Mouse (Mus musculus): ENCODE results near the gene Wwc2. TPM values are rescaled to one million over a fixed set of nuclear protein-coding genes. Genes with fewer than 3 reads are reported as not detected.

Wwc2 gene
- polyA plus RNA-seq, 1 experiment from 2014 or later, result 18.6 TPM

GRCm38 (mm10) chr8:47891641-47892040, 99.1 kb downstream of the Wwc2 start:
- H3K9me3 ChIP-seq, result no peaks in the 10 kb centered on the region
- WGBS, result 66% methylated on average over 13 of the region's 13 CpGs
- peaks cover 30% of the 10 kb centered on the region for H3K4me1 ChIP-seq
- ATAC-seq (ENCODE audit: insufficient number of reproducible peaks, insufficient read depth, low FRiP score, low TSS enrichment), result no peak
- peaks cover 5% of the 10 kb centered on the region; the same call in 1 of the 2 replicates for H3K36me3 ChIP-seq
- no peak overlapping the region for H3K9ac ChIP-seq
- no peak overlapping the region for H3K4me3 ChIP-seq
- H3K4me2 ChIP-seq (replicated peaks), result no peak overlapping the region
- H3K27me3 ChIP-seq, result no peaks in the 10 kb centered on the region
- H3K27ac ChIP-seq, result no peak overlapping the region

- H3K36me3 ChIP-seq, result 0 out of 2 replicates have a peak, but pooled peaks cover 4% of the 10 kb centered on the region
- no peak overlapping the region for H3K27ac ChIP-seq
- no peaks in the 10 kb centered on the region for H3K9me3 ChIP-seq
- H3K4me1 ChIP-seq, result peaks cover 30% of the 10 kb centered on the region
- H3K4me3 ChIP-seq, result no peak overlapping the region
- no peak for ATAC-seq (ENCODE audit: insufficient number of reproducible peaks, insufficient read depth, low FRiP score, low TSS enrichment)
- no peaks in the 10 kb centered on the region for H3K27me3 ChIP-seq
- WGBS, result 72% methylated on average over 13 of the region's 13 CpGs
- no peak overlapping the region for H3K9ac ChIP-seq
- H3K4me2 ChIP-seq (replicated peaks), result no peak overlapping the region
Measured at GRCm38 (mm10) chr8:47890814-47891210, 99.9 kb downstream of the Wwc2 start.

GRCm38 (mm10) chr8:47889936-47890813, 100.5 kb downstream of the Wwc2 start:
- Histone ChIP-seq H3K4me2 (replicated peaks) (peak overlapping the region; percentile 24), H3K27ac (0 out of 2 replicates have a peak overlapping the region, but pooled peaks have one; percentile 50), H3K9me3 (no peaks in the 10 kb centered on the region), H3K9ac (no peak overlapping the region), H3K27me3 (no peaks in the 10 kb centered on the region), H3K36me3 (0 out of 2 replicates have a peak, but pooled peaks cover 4% of the 10 kb centered on the region), H3K4me3 (no peak overlapping the region), H3K4me1 (peaks cover 30% of the 10 kb centered on the region)
- ATAC-seq (ENCODE audit: insufficient number of reproducible peaks, insufficient read depth, low FRiP score, low TSS enrichment), result 0 out of 2 replicates have a peak, but pooled peaks have one; percentile 49
- WGBS, result 30% methylated on average over 23 of the region's 23 CpGs

- 44% methylated on average over 11 of the region's 11 CpGs for WGBS
- H3K4me3 ChIP-seq, result no peak overlapping the region
- H3K9ac ChIP-seq, result no peak overlapping the region
- no peak for ATAC-seq (ENCODE audit: insufficient number of reproducible peaks, insufficient read depth, low FRiP score, low TSS enrichment)
- no peak overlapping the region for H3K4me2 ChIP-seq (replicated peaks)
- no peaks in the 10 kb centered on the region for H3K27me3 ChIP-seq
- no peaks in the 10 kb centered on the region for H3K9me3 ChIP-seq
- H3K27ac ChIP-seq, result peak overlapping the region; percentile 67; the same call in 1 of the 2 replicates
- H3K4me1 ChIP-seq, result peaks cover 30% of the 10 kb centered on the region
- H3K36me3 ChIP-seq, result peaks cover 6% of the 10 kb centered on the region; the same call in 1 of the 2 replicates
Measured at GRCm38 (mm10) chr8:47888841-47889570, 101.7 kb downstream of the Wwc2 start.

- Histone ChIP-seq H3K9ac (no peak overlapping the region), H3K4me3 (no peak overlapping the region), H3K9me3 (no peaks in the 10 kb centered on the region), H3K4me2 (replicated peaks) (no peak overlapping the region), H3K27me3 (no peaks in the 10 kb centered on the region), H3K4me1 (peaks cover 10% of the 10 kb centered on the region), H3K27ac (no peak overlapping the region), H3K36me3 (peaks cover 29% of the 10 kb centered on the region)
- WGBS, result 90% methylated on average over 5 of the region's 5 CpGs
- no peak for ATAC-seq (ENCODE audit: insufficient number of reproducible peaks, insufficient read depth, low FRiP score, low TSS enrichment)
Measured at GRCm38 (mm10) chr8:47884306-47884705, 106.4 kb downstream of the Wwc2 start.

GRCm38 (mm10) chr8:47883739-47884138, 107.0 kb downstream of the Wwc2 start:
- no peaks in the 10 kb centered on the region for H3K27me3 ChIP-seq
- no peak overlapping the region for H3K4me2 ChIP-seq (replicated peaks)
- H3K9ac ChIP-seq, result no peak overlapping the region
- WGBS, result 91% methylated on average over 8 of the region's 8 CpGs
- no peak overlapping the region for H3K4me3 ChIP-seq
- H3K36me3 ChIP-seq, result peaks cover 32% of the 10 kb centered on the region
- H3K9me3 ChIP-seq, result no peaks in the 10 kb centered on the region
- ATAC-seq (ENCODE audit: insufficient number of reproducible peaks, insufficient read depth, low FRiP score, low TSS enrichment), result no peak
- H3K4me1 ChIP-seq, result peaks cover 4% of the 10 kb centered on the region
- H3K27ac ChIP-seq, result no peak overlapping the region

GRCm38 (mm10) chr8:47878516-47878915, 112.2 kb downstream of the Wwc2 start:
- H3K36me3 ChIP-seq, result peaks cover 58% of the 10 kb centered on the region

GRCm38 (mm10) chr8:47875865-47876264, 114.9 kb downstream of the Wwc2 start:
- H3K27me3 ChIP-seq, result no peaks in the 10 kb centered on the region
- no peak for ATAC-seq (ENCODE audit: insufficient number of reproducible peaks, insufficient read depth, low FRiP score, low TSS enrichment)
- no peak overlapping the region for H3K9ac ChIP-seq
- H3K36me3 ChIP-seq, result peaks cover 44% of the 10 kb centered on the region
- H3K4me3 ChIP-seq, result no peak overlapping the region
- H3K27ac ChIP-seq, result no peak overlapping the region
- WGBS, result 93% methylated on average over 12 of the region's 12 CpGs
- no peak overlapping the region for H3K4me2 ChIP-seq (replicated peaks)
- peaks cover 3% of the 10 kb centered on the region for H3K4me1 ChIP-seq
- no peaks in the 10 kb centered on the region for H3K9me3 ChIP-seq

More at GRCm38 (mm10) chr8:47878516-47878915, 112.2 kb downstream of the Wwc2 start:
- 70% methylated on average over 3 of the region's 3 CpGs for WGBS
- no peak overlapping the region for H3K9ac ChIP-seq
- H3K4me2 ChIP-seq (replicated peaks), result no peak overlapping the region
- H3K9me3 ChIP-seq, result no peaks in the 10 kb centered on the region
- H3K4me1 ChIP-seq, result peaks cover 3% of the 10 kb centered on the region; the same call in 1 of the 2 replicates
- H3K27ac ChIP-seq, result no peak overlapping the region
- ATAC-seq (ENCODE audit: insufficient number of reproducible peaks, insufficient read depth, low FRiP score, low TSS enrichment), result no peak
- no peaks in the 10 kb centered on the region for H3K27me3 ChIP-seq
- no peak overlapping the region for H3K4me3 ChIP-seq

- 70% methylated on average over 13 of the region's 13 CpGs for WGBS
Measured at GRCm38 (mm10) chr8:47874497-47875178, 116.1 kb downstream of the Wwc2 start.

GRCm38 (mm10) chr8:47872361-47873107, 118.2 kb downstream of the Wwc2 start:
- Histone ChIP-seq H3K9me3 (no peaks in the 10 kb centered on the region), H3K4me2 (replicated peaks) (no peak overlapping the region), H3K36me3 (peaks cover 47% of the 10 kb centered on the region), H3K27ac (no peak overlapping the region), H3K9ac (no peak overlapping the region), H3K4me3 (no peak overlapping the region), H3K27me3 (no peaks in the 10 kb centered on the region), H3K4me1 (peaks cover 3% of the 10 kb centered on the region)
- ATAC-seq (ENCODE audit: insufficient number of reproducible peaks, insufficient read depth, low FRiP score, low TSS enrichment), result peak; percentile 72; the same call in 1 of the 2 replicates
- WGBS, result 47% methylated on average over 13 of the region's 13 CpGs

More at GRCm38 (mm10) chr8:47874497-47875178, 116.1 kb downstream of the Wwc2 start:
- Histone ChIP-seq H3K4me1 (peaks cover 3% of the 10 kb centered on the region), H3K27me3 (no peaks in the 10 kb centered on the region), H3K36me3 (peaks cover 44% of the 10 kb centered on the region), H3K4me3 (no peak overlapping the region), H3K9ac (no peak overlapping the region), H3K4me2 (replicated peaks) (no peak overlapping the region), H3K27ac (no peak overlapping the region), H3K9me3 (no peaks in the 10 kb centered on the region)
- ATAC-seq (ENCODE audit: insufficient number of reproducible peaks, insufficient read depth, low FRiP score, low TSS enrichment), result no peak

GRCm38 (mm10) chr8:47867067-47867466, 123.7 kb downstream of the Wwc2 start:
- H3K27ac ChIP-seq, result no peak overlapping the region
- ATAC-seq (ENCODE audit: insufficient number of reproducible peaks, insufficient read depth, low FRiP score, low TSS enrichment), result peak; percentile 38; the same call in 1 of the 2 replicates
- no peak overlapping the region for H3K4me3 ChIP-seq
- no peak overlapping the region for H3K4me2 ChIP-seq (replicated peaks)
- no peaks in the 10 kb centered on the region; the same call in 1 of the 2 replicates for H3K4me1 ChIP-seq
- no peaks in the 10 kb centered on the region for H3K9me3 ChIP-seq
- H3K9ac ChIP-seq, result no peak overlapping the region
- peaks cover 49% of the 10 kb centered on the region for H3K36me3 ChIP-seq
- no peaks in the 10 kb centered on the region for H3K27me3 ChIP-seq
- 31% methylated on average over 8 of the region's 8 CpGs for WGBS

Measured in embryonic facial prominence, embryonic 12.5 days (tissue).